Mouse (Mus musculus) spleen, adult 2 months (tissue): ENCODE measurements around the gene Gzmk.

Experiments used
- CTCF ChIP-seq: fragments of 200-500 bp; IDR thresholded peaks from 2 replicates; pipeline ENCODE4 v1.5.1; 2011; ENCODE audit warnings: mild to moderate bottlenecking, inconsistent platforms; ENCODE audit not compliant: insufficient read depth, insufficient read length, insufficient replicate concordance; ENCODE audit errors: extremely low read depth
- POLR2A ChIP-seq: fragments of 200-500 bp; IDR thresholded peaks from 2 replicates; pipeline ENCODE4 v1.6.1; 2011; ENCODE audit warnings: low read depth, low read length, inconsistent platforms

DNA sequence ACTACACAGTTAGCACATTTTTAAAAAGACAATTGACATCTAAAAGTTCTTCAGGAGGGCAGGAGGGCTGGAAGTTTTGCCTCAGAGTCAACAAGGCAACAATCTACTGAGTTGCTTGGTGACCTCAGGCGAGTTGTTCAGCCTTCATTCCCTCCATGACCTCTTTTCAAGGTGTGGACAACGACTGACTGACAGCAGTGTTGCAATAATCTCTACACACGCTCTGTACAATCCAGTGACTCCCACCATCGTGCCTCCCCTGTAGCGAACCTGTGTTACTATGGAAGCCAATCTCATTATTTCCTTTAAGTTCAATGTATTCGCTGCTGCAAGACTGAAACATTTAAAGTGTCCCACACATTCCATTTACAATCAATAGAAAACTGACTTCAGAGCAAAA lies 3.9 kb downstream of the Gzmk start:
- TF ChIP-seq CTCF (no peak), POLR2A (no peak)
